Mouse (Mus musculus) MEL (cell line): Measurements from ENCODE around the gene Gorasp1.

Experiments used
- CTCF ChIP-seq, 3 experiments: IDR thresholded peaks in 2 of 3; conservative IDR thresholded peaks in 1 of 3; 2 replicates each; pipeline ENCODE4 v1.5.1; 2011 to 2012; ENCODE audit warnings: low read length in 3 of 3, low read depth in 2 of 3, mild to moderate bottlenecking in 2 of 3, improper control_type of control experiment in 1 of 3, inconsistent platforms in 1 of 3, mixed read lengths in 1 of 3, moderate library complexity in 1 of 3; ENCODE audit not compliant: control insufficient read depth in 1 of 3, insufficient read depth in 1 of 3, poor library complexity in 1 of 3, severe bottlenecking in 1 of 3
- ETS1 ChIP-seq: IDR thresholded peaks from 2 replicates; pipeline ENCODE4 v1.6.1; 2012; ENCODE audit warnings: low read depth, mild to moderate bottlenecking, inconsistent platforms, low read length, improper control_type of control experiment, moderate library complexity
- GATA1 ChIP-seq: IDR thresholded peaks from 2 replicates; pipeline ENCODE4 v1.6.1; 2011; ENCODE audit warnings: low read depth, low read length, improper control_type of control experiment
- MAX ChIP-seq: IDR thresholded peaks from 2 replicates; pipeline ENCODE4 v1.6.1; 2011; ENCODE audit warnings: low read length, improper control_type of control experiment
- MXI1 ChIP-seq: IDR thresholded peaks from 2 replicates; pipeline ENCODE4 v1.6.1; 2011; ENCODE audit warnings: mild to moderate bottlenecking, low read depth, low read length, improper control_type of control experiment
- POLR2A ChIP-seq, 2 experiments: IDR thresholded peaks; 2 replicates each; pipeline ENCODE4 v1.6.1; 2011 to 2012; ENCODE audit warnings: low read length in 2 of 2, mild to moderate bottlenecking in 2 of 2, control low read depth in 1 of 2, improper control_type of control experiment in 1 of 2, low read depth in 1 of 2, moderate library complexity in 1 of 2; ENCODE audit not compliant: control insufficient read depth in 1 of 2, insufficient read depth in 1 of 2, poor library complexity in 1 of 2
- POLR2AphosphoS2 ChIP-seq: IDR thresholded peaks from 2 replicates; pipeline ENCODE4 v1.6.1; 2011; ENCODE audit warnings: low read length, improper control_type of control experiment
- SMC3 ChIP-seq: IDR thresholded peaks from 2 replicates; pipeline ENCODE4 v1.6.1; 2011; ENCODE audit warnings: low read depth, low read length, improper control_type of control experiment
- TAL1 ChIP-seq: IDR thresholded peaks from 2 replicates; pipeline ENCODE4 v1.6.1; 2012; ENCODE audit warnings: mild to moderate bottlenecking, inconsistent platforms, low read length, moderate library complexity, mixed read lengths
- TCF12 ChIP-seq: IDR thresholded peaks from 2 replicates; pipeline ENCODE4 v1.6.1; 2014; ENCODE audit warnings: low read depth, mild to moderate bottlenecking, inconsistent platforms, low read length, improper control_type of control experiment, moderate library complexity
- ZC3H11A ChIP-seq: IDR thresholded peaks from 2 replicates; pipeline ENCODE4 v1.6.1; 2012; ENCODE audit warnings: low read depth, mild to moderate bottlenecking, inconsistent platforms, low read length, improper control_type of control experiment
- ZMIZ1 ChIP-seq: IDR thresholded peaks from 2 replicates; pipeline ENCODE4 v1.6.1; 2012; ENCODE audit warnings: low read depth, mild to moderate bottlenecking, inconsistent platforms, low read length, improper control_type of control experiment, moderate library complexity
- ZNF384 ChIP-seq: IDR thresholded peaks from 2 replicates; pipeline ENCODE4 v1.6.1; 2012; ENCODE audit warnings: low read depth, mild to moderate bottlenecking, inconsistent platforms, low read length, improper control_type of control experiment

DNA sequence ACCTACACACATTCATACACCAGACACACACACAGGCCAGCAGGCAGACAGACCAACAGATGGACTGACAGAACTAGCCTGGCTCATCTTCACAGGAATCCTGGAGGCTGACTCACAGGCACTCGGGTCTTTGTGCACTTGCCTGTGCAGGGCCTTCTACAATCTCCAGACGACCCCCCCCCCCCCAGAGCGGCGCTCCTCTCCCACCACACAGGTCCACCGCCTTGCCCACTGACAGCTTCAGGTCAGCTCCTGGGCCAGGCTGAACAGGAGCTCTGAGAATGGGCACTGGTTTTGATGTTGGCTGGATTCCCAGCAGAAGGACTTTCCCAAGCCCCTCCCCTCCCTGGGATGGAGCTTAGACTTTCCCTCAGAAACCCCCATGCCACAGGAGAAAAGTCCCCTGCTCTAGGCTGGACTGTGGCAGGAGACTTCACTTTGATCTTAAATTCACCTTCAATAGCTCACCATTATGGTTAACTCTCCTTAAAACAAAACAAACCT lies 40.2 kb upstream of the Gorasp1 start:
- TF ChIP-seq POLR2A (IDR thresholded peaks at IDR 0.05; ENCODE audit: control insufficient read depth in 1 of 2, insufficient read depth in 1 of 2, low read depth in 1 of 2, low read length in 2 of 2, poor library complexity in 1 of 2), result no peak
- TF ChIP-seq CTCF (IDR thresholded peaks at IDR 0.05 in 2 of 3, conservative IDR thresholded peaks at IDR 0.05 in 1 of 3; ENCODE audit: control insufficient read depth in 1 of 3, insufficient read depth in 1 of 3, low read depth in 2 of 3, low read length in 3 of 3, poor library complexity in 1 of 3, severe bottlenecking in 1 of 3), result no peak
- no peak for TF ChIP-seq ZMIZ1
- TF ChIP-seq ZC3H11A, result no peak
- no peak for TF ChIP-seq GATA1
- no peak for TF ChIP-seq ETS1
- TF ChIP-seq MAX, result no peak
- TF ChIP-seq TCF12, result no peak
- no peak for TF ChIP-seq POLR2AphosphoS2
- TF ChIP-seq SMC3, result no peak
- TF ChIP-seq TAL1, result no peak
- no peak for TF ChIP-seq ZNF384
- TF ChIP-seq MXI1, result no peak
